Mouse (Mus musculus): ENCODE data around the gene S100a6.

- TF ChIP-seq GATA1 (IDR thresholded peaks at IDR 0.05; ENCODE audit: low read length) (no peak), TAL1 (IDR thresholded peaks at IDR 0.05; ENCODE audit: low read length) (no peak)
Observed at GRCm38 (mm10) chr3:90652878-90653508, 40.3 kb downstream of the S100a6 start.

Measured in erythroblast, embryonic 14.5 days (primary cell).